Mouse (Mus musculus) lung, adult 2 months (tissue): ENCODE data around the gene Mcidas. TPM values are rescaled to one million over a fixed set of nuclear protein-coding genes. Genes with fewer than 3 reads are reported as not detected.

Experiments used
- DNase-seq: peaks from one replicate; pipeline ENCODE4 v3.0.0; 2022
- H3K4me1 ChIP-seq: fragments of 200-500 bp; 2 replicates; pipeline ENCODE4 v1.6.1; 2011; ENCODE audit warnings: low read length; ENCODE audit not compliant: control insufficient read depth, insufficient read depth
- H3K4me3 ChIP-seq: fragments of 200-500 bp; replicated peaks from 2 replicates; pipeline ENCODE3; 2011; ENCODE audit warnings: low read depth, mild to moderate bottlenecking, control low read depth, low read length; ENCODE audit errors: extremely low read depth
- CTCF ChIP-seq: fragments of 200-500 bp; IDR thresholded peaks from 2 replicates; pipeline ENCODE4 v1.5.1; 2011; ENCODE audit warnings: mild to moderate bottlenecking, low read length, control low read depth; ENCODE audit not compliant: insufficient read depth
- POLR2A ChIP-seq: fragments of 200-500 bp; IDR thresholded peaks from 2 replicates; pipeline ENCODE4 v1.6.1; 2011; ENCODE audit warnings: low read depth, mild to moderate bottlenecking, control low read depth, low read length, borderline replicate concordance; ENCODE audit errors: extremely low read depth
- WGBS: fragments of 180-500 bp; shearing (Covaris S2); methylation state at CpG from one replicate; pipeline ENCODE4 v1.1.7; 2018; 5-methylcytosine and 5-hydroxymethylcytosine counted together
- polyA plus RNA-seq: library from polyadenylated mRNA; depleted of rRNA; stranded (reverse); fragments of >200 nt; gene quantifications from 2 replicates; pipeline ENCODE4 v1.2.3, GENCODE M21; 2012; rRNA removed

Mcidas gene
- polyA plus RNA-seq, result 0.47 and 0.66 TPM in 2 replicates

- Histone ChIP-seq H3K4me1 (peaks cover 13% of the 10 kb centered on the region), H3K4me3 (no peak within 1 kb of the TSS)
- under 1% methylated on average over 63 of the region's 63 CpGs for WGBS
- DNase-seq, result peak; percentile 46
- TF ChIP-seq CTCF (no peak), POLR2A (no peak)
These were observed at the start of gene Mcidas for GRCm38 (mm10) chr13:112993531-112994152. Gene Mcidas, plus strand, starts transcription at chr13:112993845.

DNA sequence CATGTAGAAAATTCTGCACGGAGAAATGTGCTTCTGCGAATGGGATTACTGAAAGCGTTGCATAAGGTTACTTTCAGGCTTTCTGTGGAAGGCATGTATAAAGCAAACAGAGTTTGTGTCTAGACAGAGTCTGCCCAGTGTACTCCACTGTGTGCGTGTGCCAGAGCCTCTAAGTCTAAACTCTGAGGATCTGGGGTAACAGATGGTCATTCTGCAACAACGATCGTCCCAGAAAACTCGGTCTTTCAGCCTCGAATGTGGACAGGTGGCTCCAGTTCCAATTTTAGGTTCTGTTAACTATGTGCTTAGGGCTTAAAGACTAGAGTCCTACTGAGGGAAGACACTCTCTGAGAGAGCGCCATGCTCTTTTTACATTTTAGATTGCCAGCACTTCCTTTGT is 48.3 kb upstream of the Mcidas start:
- 94% methylated on average over 9 of the region's 9 CpGs for WGBS
- no peak overlapping the region for H3K4me3 ChIP-seq
- TF ChIP-seq CTCF (no peak), POLR2A (no peak)
- DNase-seq, result no peak
- H3K4me1 ChIP-seq, result no peaks in the 10 kb centered on the region

GRCm38 (mm10) chr13:112945900-112946299 is 47.7 kb upstream of the Mcidas start:
- Histone ChIP-seq H3K4me1 (no peaks in the 10 kb centered on the region), H3K4me3 (no peak overlapping the region)
- TF ChIP-seq POLR2A, result no peak
- DNase-seq, result no peak
- WGBS, result 83% methylated on average over 6 of the region's 6 CpGs

DNA sequence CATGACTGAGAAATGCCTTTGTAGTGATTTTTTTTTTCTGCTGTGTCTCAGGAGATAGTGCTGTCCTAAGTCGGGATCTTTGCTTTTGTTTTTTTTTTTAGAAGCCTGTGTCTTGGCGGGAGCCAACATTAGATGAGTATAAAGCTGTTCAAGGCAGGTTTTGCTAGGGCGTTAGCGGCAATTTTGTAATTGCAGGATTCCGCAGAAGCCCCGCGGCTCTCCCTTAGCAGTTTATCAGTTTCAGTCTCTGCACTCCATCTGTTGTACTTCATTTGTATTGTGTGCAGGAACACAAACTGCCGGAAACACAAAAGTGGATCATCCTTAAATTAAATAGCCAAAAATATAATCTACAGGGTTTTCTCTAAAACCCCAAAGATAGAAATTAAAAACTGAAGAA is 39.6 kb upstream of the Mcidas start:
- DNase-seq, result no peak
- TF ChIP-seq CTCF (no peak), POLR2A (no peak)
- H3K4me3 ChIP-seq, result no peak overlapping the region
- 90% methylated on average over 8 of the region's 8 CpGs for WGBS
- no peaks in the 10 kb centered on the region for H3K4me1 ChIP-seq

DNA sequence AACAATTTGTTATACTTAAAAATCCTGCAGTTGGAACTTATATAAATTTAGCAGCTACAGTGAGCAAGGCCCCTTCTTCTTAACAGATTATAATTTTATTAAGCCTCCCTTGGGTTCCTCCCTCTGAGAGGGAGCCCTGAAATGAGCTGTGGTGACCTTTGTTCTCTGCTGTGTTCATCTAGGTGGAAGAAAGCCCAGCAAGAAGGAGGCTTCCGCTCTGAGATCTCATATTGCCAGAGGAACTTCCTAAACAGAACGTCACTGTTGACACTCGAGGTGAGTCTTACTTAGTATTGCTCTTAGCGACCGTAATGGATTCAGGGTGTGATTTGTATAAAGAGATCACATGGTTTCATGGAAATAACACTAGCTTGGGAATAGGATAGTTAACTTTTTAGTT is 30.6 kb upstream of the Mcidas start:
- no peak overlapping the region for H3K4me3 ChIP-seq
- no peak for DNase-seq
- TF ChIP-seq POLR2A (no peak), CTCF (no peak)
- WGBS, result 81% methylated on average over 5 of the region's 5 CpGs
- H3K4me1 ChIP-seq, result no peaks in the 10 kb centered on the region

GRCm38 (mm10) chr13:112964421-112964820 is 29.2 kb upstream of the Mcidas start:
- no peak for DNase-seq
- WGBS, result 89% methylated on average over 12 of the region's 12 CpGs
- Histone ChIP-seq H3K4me3 (no peak overlapping the region), H3K4me1 (no peaks in the 10 kb centered on the region)
- no peak for TF ChIP-seq POLR2A

DNA sequence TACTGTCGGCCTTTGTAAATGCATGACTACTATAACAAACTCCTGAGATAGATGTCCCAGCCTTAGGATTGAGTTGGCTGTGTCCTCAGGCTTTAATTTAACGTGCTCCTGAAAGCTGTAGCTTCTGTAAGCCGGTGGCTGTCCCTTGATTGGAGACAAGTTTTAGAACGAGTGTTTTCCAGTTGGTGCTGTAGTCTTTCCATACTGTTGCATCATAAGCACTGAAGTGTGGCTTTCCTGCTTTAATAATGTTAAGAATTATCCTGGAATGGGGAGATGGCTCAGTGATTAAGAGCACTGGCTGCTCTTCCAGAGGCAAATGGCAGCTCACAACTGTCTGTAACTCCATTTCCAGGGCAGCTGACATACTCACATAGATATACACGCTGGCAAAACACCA is 26.4 kb upstream of the Mcidas start:
- DNase-seq, result no peak
- H3K4me3 ChIP-seq, result no peak overlapping the region
- no peaks in the 10 kb centered on the region for H3K4me1 ChIP-seq
- TF ChIP-seq CTCF (no peak), POLR2A (no peak)
- 94% methylated on average over 5 of the region's 5 CpGs for WGBS

DNA sequence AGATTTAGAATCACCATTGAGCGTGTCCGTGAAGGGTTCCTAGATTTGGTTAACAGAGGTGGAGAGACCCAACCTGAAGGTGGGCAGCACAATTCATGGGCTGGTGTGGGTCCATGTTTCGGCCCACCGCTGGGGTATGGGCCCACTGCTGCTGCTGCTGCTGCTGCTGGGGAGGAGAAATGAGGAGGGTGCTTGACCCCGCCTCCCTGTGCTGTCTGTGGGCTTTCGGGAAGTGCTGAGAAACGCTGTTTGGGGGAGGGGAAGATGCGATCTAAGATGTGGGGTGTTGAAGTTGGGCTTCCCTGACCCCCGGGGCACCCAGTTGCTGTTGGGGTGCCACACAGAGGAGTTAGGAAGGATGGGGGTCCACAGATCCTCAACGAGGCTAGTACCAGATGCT is 16.9 kb upstream of the Mcidas start:
- Histone ChIP-seq H3K4me3 (no peak overlapping the region), H3K4me1 (no peaks in the 10 kb centered on the region)
- no peak for DNase-seq
- WGBS, result 33% methylated on average over 10 of the region's 10 CpGs
- TF ChIP-seq POLR2A (no peak), CTCF (no peak)

GRCm38 (mm10) chr13:112985605-112986450 is 7.8 kb upstream of the Mcidas start:
- Histone ChIP-seq H3K4me3 (no peak overlapping the region), H3K4me1 (peaks cover 13% of the 10 kb centered on the region)
- TF ChIP-seq CTCF, result no peak
- no peak for DNase-seq
- WGBS, result 32% methylated on average over 18 of the region's 18 CpGs

DNA sequence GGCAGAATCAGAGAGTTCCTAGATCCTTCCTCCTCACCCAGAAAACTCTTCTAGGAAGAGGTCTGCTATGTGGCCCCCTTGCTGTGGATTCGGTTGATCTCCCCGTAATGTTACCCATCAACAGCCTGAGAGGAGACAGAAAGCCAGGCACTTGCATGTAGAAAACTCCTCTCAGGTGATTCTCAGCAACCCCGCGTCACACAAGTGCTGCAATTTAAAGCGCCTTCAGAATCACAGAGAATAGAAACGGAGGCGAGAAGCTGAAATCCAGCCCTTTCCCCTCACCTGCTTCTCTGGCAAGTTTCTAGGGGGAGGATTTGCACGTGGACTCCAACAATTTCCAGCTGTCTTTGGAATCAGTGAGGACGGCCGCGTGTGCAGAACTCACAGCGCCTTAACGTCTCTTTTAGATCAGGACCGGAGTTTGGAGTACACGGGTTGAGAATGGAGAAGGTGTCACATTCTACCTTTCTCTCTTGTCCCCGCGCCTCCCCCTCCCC is 7.1 kb upstream of the Mcidas start:
- H3K4me3 ChIP-seq, result no peak overlapping the region
- 5% methylated on average over 17 of the region's 17 CpGs for WGBS
- TF ChIP-seq CTCF, result no peak
- no peak for TF ChIP-seq POLR2A
- DNase-seq, result no peak
- peaks cover 13% of the 10 kb centered on the region for H3K4me1 ChIP-seq
